Mouse (Mus musculus) B cell, adult 62 days (primary cell): Measurements from ENCODE around the gene 2310039H08Rik. TPM values are rescaled to one million over a fixed set of nuclear protein-coding genes. Genes with fewer than 3 reads are reported as not detected.

ENCODE experiments used
- total RNA-seq: library from RNA; stranded (reverse); gene quantifications from 4 replicates; pipeline ENCODE4 v1.2.4, GENCODE M21; 2023

2310039H08Rik gene
- 17.4 to 20.4 TPM (median 18.6 TPM) in 4 replicates for total RNA-seq

DNA sequence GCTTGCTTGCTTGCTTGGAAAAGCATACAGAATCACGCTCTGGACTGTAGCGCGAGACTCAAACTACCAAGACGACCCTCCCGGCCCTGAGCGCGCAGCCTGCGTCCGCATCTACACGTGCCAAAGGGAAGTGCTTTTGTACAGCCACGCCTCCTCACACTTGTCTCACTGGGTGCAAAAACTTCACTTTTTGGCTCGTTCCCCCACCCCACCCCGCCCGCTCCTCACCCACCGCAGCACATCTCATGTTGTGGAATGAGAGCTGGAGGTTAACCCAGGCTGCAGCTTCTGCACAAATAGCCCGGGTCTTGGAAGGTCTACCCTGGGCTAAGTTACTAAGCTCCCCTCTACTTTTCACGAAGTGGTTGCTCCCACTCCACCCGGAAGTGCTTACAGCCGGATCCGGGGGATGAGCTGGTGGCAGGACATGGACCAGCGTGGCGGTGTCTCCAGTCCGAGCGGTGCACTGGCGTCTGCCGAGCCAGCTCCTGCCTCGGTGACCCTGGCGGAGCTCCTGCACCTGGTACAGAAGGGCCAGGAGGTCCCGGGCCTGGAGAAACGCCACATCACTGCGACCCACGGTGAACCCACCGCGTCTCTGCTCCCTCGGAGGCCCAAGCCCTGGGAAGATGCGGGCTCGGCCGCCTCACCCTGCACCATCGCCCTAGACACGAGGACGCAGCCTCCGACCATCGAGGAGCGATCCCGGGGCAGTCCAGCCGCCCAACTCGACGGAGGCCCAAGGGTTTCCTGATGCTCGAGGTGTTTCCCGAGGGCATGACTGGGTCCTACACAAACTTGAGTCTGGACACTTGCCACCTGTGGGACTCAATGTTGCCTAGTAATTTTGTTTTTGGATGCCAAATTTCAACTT, at the start of gene 2310039H08Rik:
2310039H08Rik (plus strand) TSS at position 232 of the 874 bp plus-strand sequence.

GRCm38 (mm10) chr17:46728904-46729318, 43.5 kb upstream of the 2310039H08Rik start, which contains the start of gene Gnmt:
Gene Gnmt (minus strand): TSS chr17:46729168.

GRCm38 (mm10) chr17:46751794-46752556, 20.5 kb upstream of the 2310039H08Rik start, which contains the start of gene Cnpy3:
Gene Cnpy3 (minus strand): TSS chr17:46752214.

GRCm38 (mm10) chr17:46763544-46763943, 8.9 kb upstream of the 2310039H08Rik start, which contains the start of gene Ptcra:
Gene Ptcra (minus strand): TSS chr17:46763712.

GRCm38 (mm10) chr17:46782341-46783221, 10.1 kb downstream of the 2310039H08Rik start, which contains the start of gene Rpl7l1:
Gene Rpl7l1 (minus strand): TSS chr17:46782672.

Other genes starting within 250 kb of the 2310039H08Rik start
- gene Cul9, start 226.2 kb upstream of the 2310039H08Rik start, total RNA-seq: 16.7 to 18.7 TPM (median 17.0 TPM) in 4 replicates
- 85.8 to 123 TPM (median 90.9 TPM) in 4 replicates for gene Srf, start 216.5 kb upstream of the 2310039H08Rik start, total RNA-seq
- gene Ptk7, start 143.1 kb upstream of the 2310039H08Rik start, total RNA-seq: not detected in 4 replicates
- 20.6 to 24.1 TPM (median 21.7 TPM) in 4 replicates for gene Klc4, start 126.6 kb upstream of the 2310039H08Rik start, total RNA-seq
- gene Mrpl2, start 126.4 kb upstream of the 2310039H08Rik start, total RNA-seq: 31.0 to 37.9 TPM (median 35.5 TPM) in 4 replicates
- gene Cul7, start 122.3 kb upstream of the 2310039H08Rik start, total RNA-seq: 7.4 to 9.2 TPM (median 8.5 TPM) in 4 replicates
- gene Rrp36, start 98.3 kb upstream of the 2310039H08Rik start, total RNA-seq: 22.4 to 31.7 TPM (median 25.4 TPM) in 4 replicates
- gene Mea1, start 93.8 kb upstream of the 2310039H08Rik start, total RNA-seq: 47.4 to 58.8 TPM (median 54.1 TPM) in 4 replicates
- gene Klhdc3, start 91.7 kb upstream of the 2310039H08Rik start, total RNA-seq: 39.9 to 46.1 TPM (median 42.2 TPM) in 4 replicates
- gene Ppp2r5d, start 67.5 kb upstream of the 2310039H08Rik start, total RNA-seq: 28.4 to 37.9 TPM (median 33.3 TPM) in 4 replicates
- gene Pex6, start 61.2 kb upstream of the 2310039H08Rik start, total RNA-seq: 37.0 to 38.0 TPM (median 37.3 TPM) in 4 replicates
- gene Gnmt, start 43.5 kb upstream of the 2310039H08Rik start, total RNA-seq: 4.0 to 4.6 TPM (median 4.5 TPM) in 4 replicates
- 138 to 149 TPM (median 142 TPM) in 4 replicates for gene Cnpy3, start 20.4 kb upstream of the 2310039H08Rik start, total RNA-seq
- not detected in 4 replicates for gene Ptcra, start 8.9 kb upstream of the 2310039H08Rik start, total RNA-seq
- gene Rpl7l1, start 10.0 kb downstream of the 2310039H08Rik start, total RNA-seq: 61.7 to 77.6 TPM (median 66.7 TPM) in 4 replicates
- gene Bicral, start 85.8 kb downstream of the 2310039H08Rik start, total RNA-seq: 94.1 to 106 TPM (median 101 TPM) in 4 replicates
- gene Tbcc, start 118.0 kb downstream of the 2310039H08Rik start, total RNA-seq: 9.9 to 16.4 TPM (median 14.4 TPM) in 4 replicates
- gene Prph2, start 137.8 kb downstream of the 2310039H08Rik start, total RNA-seq: not detected in 4 replicates
- 91.5 to 109 TPM (median 100 TPM) in 4 replicates for gene Ubr2, start 237.9 kb downstream of the 2310039H08Rik start, total RNA-seq